Mouse (Mus musculus): Measurements from ENCODE around the gene Stoml2.

The Stoml2 gene

GRCm38 (mm10) chr4:43038567-43039495, 7.3 kb upstream of the Stoml2 start:
- no peak for DNase-seq (ENCODE audit: low spot score in 2 of 2)

DNA sequence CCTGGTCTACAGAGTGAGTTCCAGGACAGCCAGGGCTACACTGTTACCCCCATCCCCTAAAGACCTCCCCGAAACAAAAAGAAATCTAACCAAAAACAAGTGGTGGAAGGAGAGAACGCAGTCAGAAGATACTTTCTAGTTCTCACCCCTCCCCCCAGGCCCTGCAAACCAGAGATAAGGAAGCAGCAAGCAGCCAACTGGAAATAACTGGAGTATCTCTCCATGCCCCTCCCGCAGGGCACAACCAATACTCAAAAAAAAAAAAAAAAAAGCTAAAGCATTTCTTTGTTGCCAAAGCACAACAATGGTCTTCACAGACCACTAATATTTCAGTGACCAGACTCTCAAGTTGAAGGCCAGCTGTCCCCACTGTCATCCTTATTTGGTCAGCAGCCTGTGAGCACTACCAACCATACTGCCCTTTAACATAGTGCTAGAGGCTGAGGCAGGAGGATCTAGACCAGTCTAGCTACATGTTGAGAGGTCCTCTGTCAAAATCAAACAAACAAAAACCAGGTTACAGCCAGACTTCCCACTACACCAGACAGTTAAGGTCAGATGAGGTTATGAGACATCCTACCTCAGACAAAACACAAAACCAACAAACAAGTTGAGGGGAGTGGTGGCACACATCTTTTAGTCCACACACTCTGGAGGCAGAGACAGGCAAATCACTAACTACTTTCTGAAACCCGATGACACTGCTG, 6.5 kb upstream of the Stoml2 start:
- DNase-seq (ENCODE audit: low spot score in 2 of 2) = no peak

GRCm38 (mm10) chr4:43036356-43036755, 4.8 kb upstream of the Stoml2 start:
- DNase-seq (ENCODE audit: low spot score in 2 of 2) = no peak

DNA sequence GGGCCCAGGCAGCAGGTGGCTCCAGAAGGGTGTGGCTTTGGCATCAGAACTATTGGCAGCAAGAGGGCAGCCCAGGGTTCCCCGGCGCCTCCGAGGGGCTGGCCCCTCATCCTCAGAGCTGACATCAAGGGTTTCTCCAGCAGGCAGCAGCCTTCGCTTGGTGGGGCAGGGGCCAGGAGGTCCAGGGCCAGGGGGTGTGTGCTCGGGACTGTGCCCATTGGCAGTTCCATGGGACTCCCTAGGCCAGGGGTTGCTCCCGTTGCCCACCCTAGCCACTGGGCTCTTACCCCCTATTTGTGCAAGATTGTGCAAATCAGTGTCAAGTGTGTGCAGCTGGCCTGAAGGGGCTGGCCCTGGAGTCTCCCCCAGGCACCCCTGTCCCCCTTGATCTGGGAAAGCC, 4.3 kb upstream of the Stoml2 start:
- no peak for DNase-seq (ENCODE audit: low spot score in 2 of 2)

- no peak for DNase-seq (ENCODE audit: low spot score in 2 of 2)
Observed at GRCm38 (mm10) chr4:43033481-43033880, 2.0 kb upstream of the Stoml2 start.

DNA sequence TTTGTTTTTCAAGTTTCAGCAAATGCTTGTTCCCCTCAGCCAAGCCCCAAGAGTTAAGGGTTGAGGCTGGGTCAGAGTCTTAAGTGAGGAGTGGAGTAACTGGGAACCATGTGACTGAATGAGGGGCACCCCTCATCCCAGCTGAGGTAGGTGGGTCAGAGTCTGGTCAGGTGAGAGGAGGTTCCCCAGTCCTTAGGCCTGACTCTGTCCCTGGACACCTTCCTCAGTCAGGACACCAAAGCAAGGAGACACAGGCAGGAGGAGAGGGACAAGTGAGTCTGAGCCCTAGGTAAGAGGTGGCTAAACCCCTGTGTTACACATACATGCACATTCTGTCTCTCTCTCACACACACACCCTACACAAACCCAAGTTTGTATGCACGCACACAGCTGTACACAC, 991 bp upstream of the Stoml2 start:
- DNase-seq (ENCODE audit: low spot score in 2 of 2) = no peak

GRCm38 (mm10) chr4:43030780-43031230, 705 bp downstream of the Stoml2 start:
- peak in 1 of 2 experiments; percentile 48 for DNase-seq (ENCODE audit: low spot score in 2 of 2)

DNA sequence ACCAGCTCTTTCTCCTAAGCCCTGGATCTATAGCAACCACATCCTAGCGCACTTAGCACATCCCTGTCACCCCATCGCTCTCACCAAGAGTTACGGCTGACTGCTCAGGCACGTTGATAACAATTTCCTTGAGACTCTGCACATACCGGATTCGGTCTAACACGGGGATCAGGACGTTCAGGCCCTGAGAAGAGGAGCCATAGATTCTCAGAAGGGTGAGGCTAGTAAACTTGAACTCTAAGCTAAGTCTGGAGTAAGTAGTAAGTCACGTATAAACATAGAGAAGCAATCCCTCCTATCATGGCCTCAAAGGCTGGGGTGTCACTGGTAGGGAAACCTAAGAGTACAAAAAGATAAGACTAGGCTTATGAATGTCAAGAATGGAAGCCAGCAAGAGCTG, 1.2 kb downstream of the Stoml2 start:
- no peak for DNase-seq (ENCODE audit: low spot score in 2 of 2)

- DNase-seq (ENCODE audit: low spot score in 2 of 2) = no peak
Observed at GRCm38 (mm10) chr4:43029749-43030148, 1.8 kb downstream of the Stoml2 start.

- no peak for DNase-seq (ENCODE audit: low spot score in 2 of 2)
Observed at GRCm38 (mm10) chr4:43029121-43029520, 2.4 kb downstream of the Stoml2 start.

GRCm38 (mm10) chr4:43025084-43025960, 6.2 kb downstream of the Stoml2 start, which contains the start of gene Pigo:
Gene Pigo (minus strand): TSS chr4:43025819.
- peak; percentile 89 to 96 for DNase-seq (ENCODE audit: low spot score in 2 of 2)

DNA sequence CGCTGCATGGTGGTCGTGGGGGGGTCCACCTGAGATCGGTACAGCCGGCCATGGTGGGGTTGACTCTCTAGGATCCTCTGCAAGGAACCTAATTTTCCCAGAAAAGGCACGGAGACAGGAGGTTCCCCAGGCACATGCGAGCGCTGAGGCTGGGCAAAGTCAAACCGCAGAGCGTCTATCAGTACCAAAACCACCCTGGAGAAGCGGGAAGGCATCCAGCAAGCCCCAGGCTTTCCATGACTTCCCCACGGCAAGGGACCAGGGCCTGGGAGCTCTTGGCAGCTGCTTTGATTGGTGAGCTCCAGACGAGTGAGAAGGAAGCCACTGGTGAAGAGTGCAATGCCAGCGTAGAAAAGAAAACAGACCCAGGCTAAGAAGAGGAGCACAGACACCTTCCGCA, 6.8 kb downstream of the Stoml2 start:
- no peak for DNase-seq (ENCODE audit: low spot score in 2 of 2)

- no peak for DNase-seq (ENCODE audit: low spot score in 2 of 2)
Observed at GRCm38 (mm10) chr4:43021341-43021740, 10.2 kb downstream of the Stoml2 start.

- DNase-seq (ENCODE audit: low spot score in 2 of 2) = no peak
Observed at GRCm38 (mm10) chr4:43020876-43021275, 10.6 kb downstream of the Stoml2 start.

- DNase-seq (ENCODE audit: low spot score in 2 of 2) = no peak
Observed at GRCm38 (mm10) chr4:43019641-43020465, 11.7 kb downstream of the Stoml2 start.

DNA sequence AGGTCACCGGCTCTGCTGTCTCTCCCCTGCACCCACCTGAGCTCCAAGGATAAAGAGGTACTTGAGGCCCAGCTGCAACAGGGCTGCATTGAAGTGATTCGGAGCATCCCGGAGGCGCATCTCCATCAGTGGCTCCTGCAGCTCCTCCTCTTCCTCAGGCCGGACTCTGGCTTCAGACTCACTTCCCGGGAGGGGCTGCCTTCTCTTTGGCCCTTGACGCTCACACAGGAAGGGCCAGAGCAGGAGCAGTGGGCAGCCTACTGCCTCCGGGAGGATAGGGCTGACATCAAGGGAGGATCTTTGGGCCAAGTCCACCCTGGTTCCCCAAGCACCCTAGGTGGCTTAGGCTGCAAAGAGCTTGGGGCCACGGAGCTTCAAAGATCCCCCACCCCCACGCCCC, 12.3 kb downstream of the Stoml2 start:
- DNase-seq (ENCODE audit: low spot score in 2 of 2) = no peak

DNA sequence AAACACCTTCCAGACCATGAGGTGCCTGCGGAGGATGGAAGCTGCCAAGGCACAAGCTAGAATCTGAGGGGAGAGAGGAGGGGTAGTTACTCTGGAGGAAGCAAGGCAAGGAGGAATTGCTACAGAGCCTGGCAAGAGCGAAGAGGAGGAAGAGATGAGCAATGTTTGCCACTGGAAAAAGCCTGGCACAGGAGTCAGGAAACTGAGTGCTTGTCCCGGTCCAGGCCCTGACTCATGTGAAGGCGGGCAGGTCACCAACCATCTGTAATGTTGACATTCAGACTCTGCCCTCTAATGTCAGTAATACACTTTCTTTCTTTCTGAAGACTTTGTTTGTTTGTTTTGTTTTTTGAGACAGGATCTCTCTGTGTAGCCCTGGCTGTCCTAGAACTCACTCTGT, 13.4 kb downstream of the Stoml2 start:
- no peak for DNase-seq (ENCODE audit: low spot score in 2 of 2)

- DNase-seq (ENCODE audit: low spot score in 2 of 2) = no peak
Observed at GRCm38 (mm10) chr4:43012091-43012490, 19.4 kb downstream of the Stoml2 start.

DNA sequence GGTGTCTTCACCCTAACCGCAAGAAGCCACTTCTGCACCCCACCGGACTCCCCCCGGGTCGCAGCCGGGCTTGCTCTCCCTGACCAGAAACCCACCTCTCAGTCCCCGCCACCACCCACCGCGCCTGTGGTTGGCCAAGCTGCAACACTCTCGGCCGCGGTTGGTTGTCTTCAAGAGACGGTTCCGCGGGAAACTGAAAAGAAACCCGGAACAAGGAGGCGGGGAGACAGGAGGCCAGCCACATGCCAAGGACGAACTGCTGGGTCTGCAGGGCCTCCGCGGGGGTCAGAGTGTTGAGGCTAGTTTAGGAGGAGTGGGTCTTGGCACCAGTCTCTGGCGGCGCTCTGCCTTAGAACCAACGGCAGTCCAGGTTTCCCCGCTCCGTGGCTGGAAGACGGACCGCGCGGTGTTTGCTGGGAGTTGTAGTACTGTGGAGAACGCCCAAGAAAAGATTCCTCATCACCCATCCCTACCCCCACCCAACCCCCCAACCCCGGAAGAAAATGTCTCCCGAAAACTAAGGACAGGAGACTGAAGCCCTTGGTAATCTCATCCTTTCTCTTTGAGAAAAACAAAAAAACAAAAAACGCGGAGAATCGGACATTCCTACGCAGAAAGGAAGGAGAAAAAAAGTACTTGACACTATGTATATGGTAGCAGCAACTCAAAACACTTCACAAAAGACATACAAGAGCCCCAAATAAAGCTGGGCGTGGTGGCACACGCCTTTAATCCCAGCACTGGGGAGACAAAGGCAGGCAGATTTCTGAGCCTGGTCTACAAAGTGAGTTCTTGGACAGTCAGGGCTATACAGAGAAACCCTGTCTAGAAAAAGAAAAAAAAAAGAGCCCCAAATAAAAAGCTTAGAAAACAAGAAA, 21.1 kb downstream of the Stoml2 start, which contains the start of gene Fancg:
TSS of gene Fancg (minus strand) at position 346 of the 878 bp plus-strand sequence.
- peak; percentile 75 to 80 for DNase-seq (ENCODE audit: low spot score in 2 of 2)

GRCm38 (mm10) chr4:43005765-43006164, 25.7 kb downstream of the Stoml2 start:
- no peak for DNase-seq (ENCODE audit: low spot score in 2 of 2)
